Mouse (Mus musculus): Measurements from ENCODE around the gene Atrnl1.
"Not testable (repeated sequence)": the region's sequence is repeated elsewhere in the genome, so short reads cannot be mapped to it uniquely, and the experiment has no call there.

The Atrnl1 gene

GRCm38 (mm10) chr19:57958154-57958553, 347.3 kb downstream of the Atrnl1 start:
- DNase-seq (ENCODE audit: low read depth, low spot score) = no peak
- Histone ChIP-seq H3K36me3 (ENCODE audit: control insufficient read depth, insufficient read depth, low read length, poor library complexity, severe bottlenecking) (no peaks in the 10 kb centered on the region), H3K27me3 (ENCODE audit: control insufficient read depth, insufficient read depth, low read length, poor library complexity, severe bottlenecking) (no peaks in the 10 kb centered on the region)

DNA sequence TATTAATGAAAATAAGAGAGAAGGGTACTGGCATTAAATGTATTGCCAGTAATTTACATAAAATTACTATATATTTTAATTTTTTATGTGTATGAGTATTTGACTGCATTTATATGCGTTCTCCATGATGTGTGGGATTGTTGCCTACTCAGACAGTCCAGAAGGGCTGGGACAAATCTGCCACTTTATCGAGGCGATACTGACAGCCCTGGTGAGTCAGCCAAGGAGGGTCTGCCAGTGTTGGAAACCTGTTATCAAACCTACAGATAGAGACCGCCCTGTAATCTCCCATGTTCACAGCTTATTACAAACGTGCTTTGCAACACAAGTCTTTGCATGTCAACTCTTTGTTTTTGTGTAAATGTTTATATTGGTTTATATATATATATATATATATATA, 347.9 kb downstream of the Atrnl1 start:
- no peaks in the 10 kb centered on the region for H3K36me3 ChIP-seq (ENCODE audit: control insufficient read depth, insufficient read depth, low read length, poor library complexity, severe bottlenecking)
- H3K27me3 ChIP-seq (ENCODE audit: control insufficient read depth, insufficient read depth, low read length, poor library complexity, severe bottlenecking) = no peaks in the 10 kb centered on the region
- no peak for DNase-seq (ENCODE audit: low read depth, low spot score)

- Histone ChIP-seq H3K27me3 (ENCODE audit: control insufficient read depth, insufficient read depth, low read length, poor library complexity, severe bottlenecking) (no peaks in the 10 kb centered on the region), H3K36me3 (ENCODE audit: control insufficient read depth, insufficient read depth, low read length, poor library complexity, severe bottlenecking) (no peaks in the 10 kb centered on the region)
- no peak for DNase-seq (ENCODE audit: low read depth, low spot score)
These were observed 350.5 kb downstream of the Atrnl1 start for GRCm38 (mm10) chr19:57961321-57961720.

GRCm38 (mm10) chr19:57961738-57962640, 351.2 kb downstream of the Atrnl1 start:
- H3K27me3 ChIP-seq (ENCODE audit: control insufficient read depth, insufficient read depth, low read length, poor library complexity, severe bottlenecking) = no peaks in the 10 kb centered on the region
- no peaks in the 10 kb centered on the region for H3K36me3 ChIP-seq (ENCODE audit: control insufficient read depth, insufficient read depth, low read length, poor library complexity, severe bottlenecking)
- DNase-seq (ENCODE audit: low read depth, low spot score) = no peak

GRCm38 (mm10) chr19:57963874-57964273, 353.0 kb downstream of the Atrnl1 start:
- Histone ChIP-seq H3K27me3 (ENCODE audit: control insufficient read depth, insufficient read depth, low read length, poor library complexity, severe bottlenecking) (no peaks in the 10 kb centered on the region), H3K36me3 (ENCODE audit: control insufficient read depth, insufficient read depth, low read length, poor library complexity, severe bottlenecking) (no peaks in the 10 kb centered on the region)
- no peak for DNase-seq (ENCODE audit: low read depth, low spot score)

GRCm38 (mm10) chr19:57969766-57970165, 358.9 kb downstream of the Atrnl1 start:
- no peak for DNase-seq (ENCODE audit: low read depth, low spot score)
- Histone ChIP-seq H3K36me3 (ENCODE audit: control insufficient read depth, insufficient read depth, low read length, poor library complexity, severe bottlenecking) (no peaks in the 10 kb centered on the region), H3K27me3 (ENCODE audit: control insufficient read depth, insufficient read depth, low read length, poor library complexity, severe bottlenecking) (no peaks in the 10 kb centered on the region)

DNA sequence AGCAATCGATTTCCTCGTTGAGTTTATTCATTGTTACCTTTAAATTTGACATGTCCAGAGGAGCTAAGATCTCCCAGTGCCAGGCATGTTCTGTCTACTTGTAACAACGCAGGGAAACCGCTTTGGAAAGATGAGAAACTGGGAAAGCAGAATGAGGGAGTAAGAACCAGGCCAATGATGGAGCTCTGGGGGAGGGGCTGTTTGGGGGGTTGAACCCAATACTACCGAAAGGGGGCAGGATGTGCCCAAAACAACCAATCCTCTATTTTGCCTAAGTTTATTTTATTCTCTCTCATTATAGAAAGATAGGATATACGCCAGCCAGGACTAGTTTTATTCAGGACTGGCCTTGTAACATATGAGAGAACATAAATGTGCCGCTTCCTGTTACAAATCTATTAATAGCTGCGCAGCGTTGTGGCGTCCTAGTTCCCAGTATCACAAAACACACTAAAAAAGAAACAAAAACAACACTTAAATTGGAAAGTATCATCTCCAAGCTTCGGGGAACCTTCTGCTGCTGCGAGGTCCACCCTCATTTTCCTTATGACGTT, 359.6 kb downstream of the Atrnl1 start:
- H3K36me3 ChIP-seq (ENCODE audit: control insufficient read depth, insufficient read depth, low read length, poor library complexity, severe bottlenecking) = no peaks in the 10 kb centered on the region
- no peaks in the 10 kb centered on the region for H3K27me3 ChIP-seq (ENCODE audit: control insufficient read depth, insufficient read depth, low read length, poor library complexity, severe bottlenecking)
- no peak for DNase-seq (ENCODE audit: low read depth, low spot score)

DNA sequence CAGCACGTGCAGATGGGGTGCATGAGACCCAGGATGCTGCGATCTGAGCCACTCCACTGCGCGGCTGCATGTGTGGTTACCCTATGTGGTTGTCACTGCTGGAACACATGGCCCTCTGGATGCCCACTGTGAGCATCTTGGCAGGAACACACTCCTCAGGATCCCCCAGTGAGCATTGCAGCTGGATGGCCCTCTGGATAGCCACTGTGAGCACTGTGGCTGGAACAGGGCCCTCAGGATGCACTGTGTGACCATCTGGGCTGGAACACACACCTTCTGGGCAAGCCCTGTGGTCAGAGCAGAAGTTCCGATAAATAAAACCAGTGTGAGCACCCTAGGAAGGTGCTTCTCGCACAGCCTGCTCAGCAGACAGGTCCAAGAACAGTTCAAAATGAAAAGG, 364.4 kb downstream of the Atrnl1 start:
- no peaks in the 10 kb centered on the region for H3K27me3 ChIP-seq (ENCODE audit: control insufficient read depth, insufficient read depth, low read length, poor library complexity, severe bottlenecking)
- no peak for DNase-seq (ENCODE audit: low read depth, low spot score)
- H3K36me3 ChIP-seq (ENCODE audit: control insufficient read depth, insufficient read depth, low read length, poor library complexity, severe bottlenecking) = no peaks in the 10 kb centered on the region

DNA sequence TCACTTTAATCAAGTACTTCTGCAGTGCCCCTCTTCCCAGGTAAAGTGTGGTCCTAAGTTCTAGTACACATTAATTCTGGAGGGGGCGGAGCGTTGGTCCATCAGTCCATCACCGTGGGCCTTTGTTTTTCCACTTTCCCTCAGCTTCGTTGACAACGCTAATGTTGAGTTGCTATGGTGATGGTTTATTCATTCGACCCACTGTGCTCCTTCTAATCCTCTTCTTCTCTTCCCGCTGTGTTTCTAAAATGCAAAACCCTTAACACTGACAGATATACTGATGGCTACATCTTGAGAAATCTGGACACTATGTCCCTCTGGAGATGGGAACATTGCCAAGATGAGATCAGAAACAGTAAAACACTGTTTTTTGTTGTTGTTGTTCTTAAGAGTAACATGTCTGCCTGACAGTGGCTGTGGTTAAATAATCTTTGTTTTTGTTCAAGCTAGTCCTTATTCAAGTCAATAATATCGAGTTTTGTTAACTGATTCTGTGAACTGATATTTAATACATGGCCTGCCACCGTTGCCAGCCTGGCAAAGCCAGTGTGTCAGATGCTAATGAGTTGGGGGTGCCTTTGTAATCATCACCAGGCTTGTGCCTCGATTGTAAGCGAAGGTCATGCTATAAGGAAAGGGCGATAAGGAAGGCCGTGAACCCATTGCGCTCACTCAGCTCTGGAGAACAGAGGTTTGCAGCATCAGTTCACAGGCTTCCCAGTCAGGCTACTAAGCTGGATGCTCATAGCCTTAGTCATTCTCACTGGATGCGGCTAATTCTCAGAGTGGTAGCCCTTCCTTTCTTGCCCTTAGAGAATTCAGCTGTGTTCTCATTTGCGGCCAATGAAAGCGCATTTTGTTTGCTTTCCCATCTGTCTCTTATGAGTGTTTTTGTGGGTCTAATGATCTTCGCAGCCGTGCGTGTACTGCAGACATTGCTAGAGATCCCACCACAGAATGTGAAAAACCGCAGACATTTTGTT, 375.4 kb downstream of the Atrnl1 start:
- Histone ChIP-seq H3K27me3 (ENCODE audit: control insufficient read depth, insufficient read depth, low read length, poor library complexity, severe bottlenecking) (no peaks in the 10 kb centered on the region), H3K36me3 (ENCODE audit: control insufficient read depth, insufficient read depth, low read length, poor library complexity, severe bottlenecking) (no peaks in the 10 kb centered on the region)
- no peak for DNase-seq (ENCODE audit: low read depth, low spot score)

DNA sequence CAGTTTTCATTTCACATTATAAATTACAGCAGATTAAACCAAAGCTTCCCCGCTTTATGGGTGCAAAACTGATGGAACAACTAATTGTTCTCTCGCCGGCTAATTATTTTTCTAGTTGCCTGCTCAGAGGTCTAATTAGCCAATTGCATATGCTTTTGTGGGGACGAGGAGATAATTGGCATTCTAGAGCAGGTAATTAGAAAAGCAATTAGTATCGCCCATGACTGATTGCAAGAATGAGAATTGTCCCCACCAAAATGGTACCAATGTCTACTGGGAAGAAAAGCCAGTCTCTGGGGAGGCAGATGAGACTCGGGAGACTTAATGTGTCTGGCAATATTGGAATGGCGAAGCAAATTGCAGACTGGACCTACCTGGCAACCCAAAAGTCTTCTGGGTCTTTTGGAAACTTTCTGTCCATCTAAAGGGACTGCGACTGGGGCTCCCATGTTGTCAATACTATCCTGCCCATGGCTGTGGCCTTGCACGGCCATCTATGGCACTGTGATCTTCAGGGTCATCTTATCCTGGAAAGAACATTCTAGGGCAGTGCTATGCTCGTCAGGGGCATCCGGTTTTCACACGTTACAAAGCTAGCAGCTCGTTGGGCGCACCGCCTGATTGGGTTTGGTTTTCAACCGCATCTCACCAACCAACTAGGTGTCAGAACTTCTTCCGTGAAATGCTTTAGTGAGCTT, 377.0 kb downstream of the Atrnl1 start:
- Histone ChIP-seq H3K36me3 (ENCODE audit: control insufficient read depth, insufficient read depth, low read length, poor library complexity, severe bottlenecking) (no peaks in the 10 kb centered on the region), H3K27me3 (ENCODE audit: control insufficient read depth, insufficient read depth, low read length, poor library complexity, severe bottlenecking) (no peaks in the 10 kb centered on the region)
- no peak for DNase-seq (ENCODE audit: low read depth, low spot score)

- H3K36me3 ChIP-seq (ENCODE audit: control insufficient read depth, insufficient read depth, low read length, poor library complexity, severe bottlenecking) = no peaks in the 10 kb centered on the region
These were observed 377.8 kb downstream of the Atrnl1 start for GRCm38 (mm10) chr19:57988559-57989093.

GRCm38 (mm10) chr19:57991099-57991760, 380.4 kb downstream of the Atrnl1 start:
- DNase-seq (ENCODE audit: low read depth, low spot score) = no peak
- H3K27me3 ChIP-seq (ENCODE audit: control insufficient read depth, insufficient read depth, low read length, poor library complexity, severe bottlenecking) = no peaks in the 10 kb centered on the region
- H3K36me3 ChIP-seq (ENCODE audit: control insufficient read depth, insufficient read depth, low read length, poor library complexity, severe bottlenecking) = no peaks in the 10 kb centered on the region

More at GRCm38 (mm10) chr19:57988559-57989093, 377.8 kb downstream of the Atrnl1 start:
- H3K27me3 ChIP-seq (ENCODE audit: control insufficient read depth, insufficient read depth, low read length, poor library complexity, severe bottlenecking) = no peaks in the 10 kb centered on the region
- no peak for DNase-seq (ENCODE audit: low read depth, low spot score)

GRCm38 (mm10) chr19:57994174-57994833, 383.5 kb downstream of the Atrnl1 start:
- not testable (repeated sequence) for DNase-seq (ENCODE audit: low read depth, low spot score); H3K27me3 ChIP-seq (ENCODE audit: control insufficient read depth, insufficient read depth, low read length, poor library complexity, severe bottlenecking); H3K36me3 ChIP-seq (ENCODE audit: control insufficient read depth, insufficient read depth, low read length, poor library complexity, severe bottlenecking)
